Mouse (Mus musculus) lung, postnatal 0 days (tissue): ENCODE data around the gene Rel.
"Not testable (repeated sequence)": the region's sequence is repeated elsewhere in the genome, so short reads cannot be mapped to it uniquely, and the experiment has no call there.

ENCODE experiments used
- CTCF ChIP-seq: IDR thresholded peaks from 2 replicates; pipeline ENCODE4 v1.5.1; 2016; ENCODE audit warnings: antibody characterized with exemption, mild to moderate bottlenecking
- EP300 ChIP-seq: IDR thresholded peaks from 2 replicates; pipeline ENCODE4 v1.6.1; 2016; ENCODE audit warnings: antibody characterized with exemption, mild to moderate bottlenecking, control low read depth

DNA sequence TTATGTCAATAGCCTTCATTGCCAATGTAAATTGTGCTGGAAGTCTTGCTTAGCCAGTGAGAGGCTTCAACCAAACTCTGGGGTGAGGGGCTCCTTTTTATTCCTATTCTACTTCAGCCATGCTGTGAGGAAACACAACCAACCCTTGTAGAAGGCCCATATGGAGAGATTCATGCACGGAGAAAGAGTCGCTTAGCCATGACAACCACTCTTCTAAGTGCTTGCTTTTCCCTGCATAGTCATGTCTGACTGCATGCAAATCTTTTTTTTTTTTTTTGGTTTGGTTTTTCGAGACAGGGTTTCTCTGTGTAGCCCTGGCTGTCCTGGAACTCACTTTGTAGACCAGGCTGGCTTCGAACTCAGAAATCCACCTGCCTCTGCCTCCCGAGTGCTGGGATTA is 12.9 kb upstream of the Rel start:
- not testable (repeated sequence) for TF ChIP-seq CTCF, EP300
